Mouse (Mus musculus) heart, adult 10 weeks (tissue): ENCODE data around the gene Slc17a3. TPM values are rescaled to one million over a fixed set of nuclear protein-coding genes. Genes with fewer than 3 reads are reported as not detected.

Source experiments
- polyA plus RNA-seq: library from polyadenylated mRNA; stranded (reverse); fragments of 350-450 nt; fragmentation: Illumina TruSeq; extraction: RNeasy Lipid Tissue Mini Kit (QIAGEN cat#74804); gene quantifications from one replicate; pipeline ENCODE4 v1.2.3, GENCODE M21; 2014; ENCODE audit warnings: low read depth, low replicate concordance

Slc17a3 gene
- polyA plus RNA-seq, result 0.34 TPM

DNA sequence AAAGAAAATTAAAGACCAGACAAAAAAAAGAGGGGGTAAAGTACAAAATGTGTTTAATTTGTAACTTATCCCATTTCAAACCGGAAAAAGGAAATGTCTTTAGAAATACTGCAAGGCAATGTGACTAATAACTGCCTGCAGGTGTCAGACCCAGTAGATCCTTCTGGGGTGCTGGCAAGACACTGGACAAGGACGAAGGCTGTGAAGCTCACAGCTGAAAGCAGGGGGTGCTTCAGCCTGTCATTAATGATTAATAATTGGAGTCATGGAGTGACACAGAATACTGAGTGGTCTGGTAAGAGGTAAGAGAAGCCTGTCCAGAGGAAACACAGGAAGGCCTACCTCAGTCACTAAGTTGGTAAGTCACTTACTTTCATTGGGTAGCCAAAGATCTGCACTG lies at the start of gene Slc17a3:
Gene Slc17a3, plus strand, starts transcription at position 127 of the 400 bp plus-strand sequence.

GRCm38 (mm10) chr13:23806422-23807052 lies 32.7 kb upstream of the Slc17a3 start, which contains the start of gene Slc17a2:
Gene Slc17a2 (plus strand): TSS chr13:23806993.

GRCm38 (mm10) chr13:23867405-23867804 lies 28.2 kb downstream of the Slc17a3 start, which contains the start of gene Slc17a1:
Gene Slc17a1 (plus strand): TSS chr13:23867750.

Other genes with a start within 250 kb of the Slc17a3 start
- 8.1 TPM for gene Hist1h2be, start 218.3 kb upstream of the Slc17a3 start, polyA plus RNA-seq
- gene Hist1h1e, start 216.9 kb upstream of the Slc17a3 start, polyA plus RNA-seq, result 3.8 TPM
- gene Hist1h2ac, start 155.5 kb upstream of the Slc17a3 start, polyA plus RNA-seq, result 1.0 TPM
- gene Hist1h2bc, start 155.2 kb upstream of the Slc17a3 start, polyA plus RNA-seq, result 121 TPM
- gene Hist1h1t, start 143.6 kb upstream of the Slc17a3 start, polyA plus RNA-seq, result not detected
- not detected for gene Hist1h4c, start 141.0 kb upstream of the Slc17a3 start, polyA plus RNA-seq
- 35.3 TPM for gene Hfe, start 128.6 kb upstream of the Slc17a3 start, polyA plus RNA-seq
- 171 TPM for gene Hist1h1c, start 100.6 kb upstream of the Slc17a3 start, polyA plus RNA-seq
- gene Hist1h3c, start 93.8 kb upstream of the Slc17a3 start, polyA plus RNA-seq, result not detected
- not detected for gene Hist1h2bb, start 92.7 kb upstream of the Slc17a3 start, polyA plus RNA-seq
- gene Hist1h2ab, start 88.3 kb upstream of the Slc17a3 start, polyA plus RNA-seq, result not detected
- gene Hist1h3b, start 87.2 kb upstream of the Slc17a3 start, polyA plus RNA-seq, result not detected
- gene Hist1h4b, start 82.4 kb upstream of the Slc17a3 start, polyA plus RNA-seq, result not detected
- gene Hist1h4a, start 78.2 kb upstream of the Slc17a3 start, polyA plus RNA-seq, result not detected
- not detected for gene Hist1h3a, start 77.0 kb upstream of the Slc17a3 start, polyA plus RNA-seq
- gene Hist1h1a, start 75.8 kb upstream of the Slc17a3 start, polyA plus RNA-seq, result not detected
- gene Trim38, start 69.5 kb upstream of the Slc17a3 start, polyA plus RNA-seq, result 0.31 TPM
- gene Slc17a2, start 32.4 kb upstream of the Slc17a3 start, polyA plus RNA-seq, result not detected
- not detected for gene Slc17a1, start 28.3 kb downstream of the Slc17a3 start, polyA plus RNA-seq
- not detected for gene Slc17a4, start 75.6 kb downstream of the Slc17a3 start, polyA plus RNA-seq
- gene Hist1h2ba, start 94.7 kb downstream of the Slc17a3 start, polyA plus RNA-seq, result not detected
- gene Hist1h2aa, start 95.0 kb downstream of the Slc17a3 start, polyA plus RNA-seq, result not detected
- gene Scgn, start 151.8 kb downstream of the Slc17a3 start, polyA plus RNA-seq, result not detected